ENCODE assay signal across 21 mouse cellular contexts in the genomic region with DNA sequence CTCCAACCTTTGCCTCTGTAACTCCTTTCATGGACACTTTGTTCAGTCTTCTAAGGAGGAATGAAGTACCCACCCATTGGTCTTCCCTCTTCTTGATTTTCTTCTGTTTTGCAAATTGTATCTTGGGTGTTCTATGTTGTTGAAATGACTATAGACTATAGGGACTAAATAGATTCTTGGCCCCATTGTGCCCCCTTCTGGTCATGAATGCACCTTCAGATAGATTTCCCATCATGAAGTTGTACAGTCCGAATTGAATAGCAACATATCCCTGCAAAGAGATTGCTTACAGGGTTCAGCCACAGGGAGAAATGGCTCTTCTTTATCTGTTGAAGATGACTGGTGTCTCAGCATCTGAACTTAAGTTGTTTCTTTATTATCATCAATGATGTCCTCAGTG.
DNase-seq lines count a peak whose midpoint lies in the region; ATAC-seq and TF ChIP-seq lines count a peak whose summit lies in the region.
"Had no signal": no experiment of that assay in that cellular context is flagged by ENCODE, and none has a peak within 500 bp of the region (broad histone marks: within the 10 kb centered on the region; RNA-seq: fewer than 3 reads in every experiment).

No protein-coding gene starts in this region.

- DNase-seq in thymus, postnatal 14 days = peak; percentile 32
- no peak for DNase-seq in thymus, postnatal 36 days
- DNase-seq in CH12.LX (ENCODE audit: extremely low read depth) = peak; percentile 9
- peak; percentile 46 for DNase-seq in thymus, postnatal 4 days
- DNase-seq in cerebellum, postnatal 4 days (ENCODE audit: low spot score in 2 of 2) = no peak
- no peak for DNase-seq in urinary bladder, postnatal 4 days (ENCODE audit: low spot score in 2 of 2)
- DNase-seq: adrenal gland, adult 2 months; adrenal gland, postnatal 36 days; cerebellum, adult 8-10 months; cerebellum, postnatal 14 days; forebrain, postnatal 0 days; gastrocnemius, postnatal 14 days; heart, adult 2 months; heart, postnatal 14 days had no signal

- no peak for TF ChIP-seq POLR2A in CH12.LX (IDR thresholded peaks at IDR 0.05; ENCODE audit: low read depth, low read length)

- no peak overlapping the region for H3K27ac ChIP-seq in CH12.LX (ENCODE audit: insufficient read depth, low read depth)
- H3K27ac ChIP-seq: embryonic facial prominence, embryonic 13.5 days; forebrain, embryonic 12.5 days; heart, adult 2 months; heart, embryonic 15.5 days; hindbrain, embryonic 13.5 days had no signal

- H3K9ac ChIP-seq in CH12.LX (ENCODE audit: insufficient read depth, low read depth) = no peak overlapping the region
- H3K9ac ChIP-seq: embryonic facial prominence, embryonic 13.5 days; forebrain, embryonic 12.5 days; forebrain, postnatal 0 days; heart, embryonic 15.5 days; hindbrain, embryonic 13.5 days had no signal

- H3K4me3 ChIP-seq in CH12.LX (replicated peaks in 1 of 3; ENCODE audit: low read depth in 2 of 3, low read length in 2 of 3, poor library complexity in 1 of 3) = no peak overlapping the region
- H3K4me3 ChIP-seq: embryonic facial prominence, embryonic 13.5 days; forebrain, embryonic 12.5 days; heart, adult 2 months; heart, embryonic 15.5 days; hindbrain, embryonic 13.5 days had no signal

- dilution Hi-C loops in CH12.LX (cut with MboI; ENCODE audit: extremely low pct_ligation_motif_present, extremely low pct_unique_long_range_greater_than_20kb, low sequenced_read_pairs) = no loop called here

- H3K36me3 ChIP-seq in CH12.LX (replicated peaks in 1 of 2; ENCODE audit: control insufficient read depth in 1 of 2, insufficient read depth in 1 of 2, low read length in 1 of 2) = no peaks in the 10 kb centered on the region
- H3K36me3 ChIP-seq: embryonic facial prominence, embryonic 13.5 days; forebrain, embryonic 12.5 days; heart, embryonic 15.5 days; hindbrain, embryonic 13.5 days had no signal

- no peaks in the 10 kb centered on the region for H3K79me2 ChIP-seq in CH12.LX (replicated peaks; ENCODE audit: control insufficient read depth, extremely low read depth, insufficient read depth, poor library complexity, severe bottlenecking)

- no peaks in the 10 kb centered on the region for H3K4me1 ChIP-seq in CH12.LX (ENCODE audit: control insufficient read depth in 1 of 2, insufficient read depth in 2 of 2)
- H3K4me1 ChIP-seq: embryonic facial prominence, embryonic 13.5 days; forebrain, embryonic 12.5 days; heart, embryonic 15.5 days; hindbrain, embryonic 13.5 days had no signal

- H3K4me2 ChIP-seq in CH12.LX (ENCODE audit: insufficient read depth, low read depth, poor library complexity, severe bottlenecking) = no peak overlapping the region
- H3K4me2 ChIP-seq: embryonic facial prominence, embryonic 13.5 days; forebrain, embryonic 12.5 days; heart, embryonic 11.5 days; heart, embryonic 15.5 days; hindbrain, embryonic 13.5 days had no signal

- H3K9me3 ChIP-seq in CH12.LX (replicated peaks; ENCODE audit: low read length) = no peaks in the 10 kb centered on the region

- peak in 1 of 2 experiments; percentile 54; a peak in 2 of 4 replicates for TF ChIP-seq CTCF in CH12.LX (conservative IDR thresholded peaks at IDR 0.05 in 1 of 2, IDR thresholded peaks at IDR 0.05 in 1 of 2; ENCODE audit: low read depth in 2 of 2, low read length in 2 of 2)

- no peak for TF ChIP-seq EP300 in CH12.LX (IDR thresholded peaks at IDR 0.05; ENCODE audit: low read length)

- H3K27me3 ChIP-seq in CH12.LX (replicated peaks) = no peaks in the 10 kb centered on the region
- H3K27me3 ChIP-seq: embryonic facial prominence, embryonic 13.5 days; forebrain, embryonic 12.5 days; heart, embryonic 15.5 days; hindbrain, embryonic 13.5 days had no signal

- ATAC-seq in megakaryocyte, adult 5-6 weeks (ENCODE audit: poor library complexity, severe bottlenecking) = peak; percentile 78
- ATAC-seq: activated CD4-positive, CD25-positive, alpha-beta regulatory T cell, adult 4 months; forebrain, postnatal 0 days had no signal

- in situ Hi-C loops in CH12.LX (cut with MboI; ENCODE audit: low pct_ligation_motif_present, low pct_unique_long_range_greater_than_20kb, low sequenced_read_pairs) = no loop called here

- TF ChIP-seq RAD21 in CH12.LX (IDR thresholded peaks at IDR 0.05; ENCODE audit: low read depth, low read length) = peak; percentile 44

TF ChIP-seq in CH12.LX, 34 proteins besides CTCF, POLR2A, EP300 and RAD21:
- TF ChIP-seq CHD1 (IDR thresholded peaks at IDR 0.05; ENCODE audit: low read depth, low read length) (no peak), JUND (conservative IDR thresholded peaks at IDR 0.05; ENCODE audit: low read depth, low read length) (no peak), IRF4 (IDR thresholded peaks at IDR 0.05; ENCODE audit: low read depth, low read length) (no peak), BHLHE40 (IDR thresholded peaks at IDR 0.05; ENCODE audit: low read depth, low read length) (no peak), JUN (IDR thresholded peaks at IDR 0.05; ENCODE audit: insufficient read depth, low read depth, low read length) (no peak), SMC3 (IDR thresholded peaks at IDR 0.05; ENCODE audit: low read depth, low read length) (peak; percentile 52)

Comparison
In these comparisons a context has a peak if more than half of its experiments do, and no peak if none do; other contexts are left out.
1. DNase-seq: peak in thymus, postnatal 14 days (single experiment), CH12.LX (single experiment) and thymus, postnatal 4 days (single experiment); none in thymus, postnatal 36 days (0 of 2), cerebellum, postnatal 4 days (0 of 2) and urinary bladder, postnatal 4 days (0 of 2).